Mouse (Mus musculus): ENCODE data around the gene Tspan15. TPM values are rescaled to one million over a fixed set of nuclear protein-coding genes. Genes with fewer than 3 reads are reported as not detected.

Tspan15 gene
- polyA plus RNA-seq, 1 experiment from 2014 or later, result 23.2 TPM

DNA sequence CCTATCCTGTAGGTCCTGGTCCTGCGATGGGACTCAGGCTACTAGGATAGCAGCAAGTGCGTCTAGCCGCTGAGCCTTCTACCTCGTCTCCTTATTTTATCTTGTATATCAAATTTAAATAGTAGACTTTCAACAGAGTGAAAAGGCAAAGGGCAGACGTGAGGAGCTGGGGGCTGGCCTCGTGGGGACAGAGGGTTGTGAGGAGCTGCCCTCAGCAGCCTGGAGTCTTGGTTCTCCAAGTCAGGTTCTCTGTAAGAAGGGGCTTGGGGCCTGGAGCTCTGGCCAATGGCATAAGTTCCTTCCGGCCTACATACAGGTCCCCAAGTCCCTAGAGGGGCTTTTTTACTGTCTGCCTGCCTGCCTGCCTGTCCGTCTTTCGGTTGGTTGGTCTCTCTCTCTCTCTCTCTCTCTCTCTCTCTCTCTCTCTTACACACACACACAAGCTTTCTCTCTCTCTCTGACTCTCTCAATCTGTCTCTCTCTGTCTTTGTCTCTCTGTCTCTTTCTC is 57.1 kb downstream of the Tspan15 start:
- H3K4me1 ChIP-seq (ENCODE audit: control insufficient read depth, insufficient read depth, low read length), result peaks cover 11% of the 10 kb centered on the region
- H3K4me3 ChIP-seq (ENCODE audit: low read depth, low read length), result no peak overlapping the region
- H3K27ac ChIP-seq (ENCODE audit: low read length), result no peak overlapping the region
- no peak for ATAC-seq
- no peaks in the 10 kb centered on the region for H3K36me3 ChIP-seq (ENCODE audit: control insufficient read depth, insufficient read depth, low read length)
- H3K27me3 ChIP-seq (ENCODE audit: control insufficient read depth, insufficient read depth, low read depth, low read length), result peaks cover 7% of the 10 kb centered on the region; the same call in 1 of the 2 replicates
- peaks cover 6% of the 10 kb centered on the region; the same call in 1 of the 2 replicates for H3K9me3 ChIP-seq (replicated peaks; ENCODE audit: control insufficient read depth, low read length, poor library complexity, severe bottlenecking)
- H3K4me2 ChIP-seq (ENCODE audit: low read length), result no peak overlapping the region
- no peak overlapping the region for H3K9ac ChIP-seq (ENCODE audit: low read depth, low read length)
- WGBS, result 15% methylated on average over 9 of the region's 9 CpGs

DNA sequence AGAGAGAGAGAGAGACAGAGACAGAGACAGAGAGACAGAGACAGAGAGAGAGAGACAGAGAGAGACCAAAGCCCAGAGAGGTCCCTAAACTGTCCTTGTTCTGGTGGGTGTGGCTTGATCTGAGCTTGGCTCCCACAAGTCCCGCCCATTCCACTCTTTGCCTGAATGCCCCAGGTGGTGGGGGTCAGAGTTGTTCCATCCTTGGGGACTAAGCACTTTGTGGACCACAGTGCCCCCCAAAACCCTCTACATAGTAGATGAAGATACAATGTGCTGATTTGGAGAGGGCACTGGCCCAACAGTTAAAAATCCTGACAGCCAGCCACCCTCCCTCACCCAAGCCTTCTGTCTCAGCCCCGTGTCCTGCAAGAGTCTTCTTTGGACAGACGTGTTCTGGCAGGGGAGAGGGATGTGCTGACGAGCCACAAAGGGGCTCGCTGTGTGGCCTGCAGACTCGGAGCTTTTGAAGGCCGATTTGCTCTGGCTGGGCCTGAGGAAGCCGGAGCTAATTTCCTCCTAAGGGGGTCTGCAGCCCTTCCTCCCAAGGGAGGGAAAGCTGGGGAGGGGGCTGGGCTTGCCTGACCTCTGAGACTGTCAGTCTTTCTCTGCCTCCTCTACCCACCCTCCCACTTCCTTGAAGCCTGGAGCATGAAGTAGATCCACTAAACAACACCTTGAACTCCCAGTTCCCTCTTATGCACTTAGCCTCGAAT is 58.1 kb downstream of the Tspan15 start:
- no peak; the same call in 1 of the 2 replicates for ATAC-seq
- Histone ChIP-seq H3K4me2 (ENCODE audit: low read length) (no peak overlapping the region), H3K36me3 (ENCODE audit: control insufficient read depth, insufficient read depth, low read length) (no peaks in the 10 kb centered on the region), H3K27ac (ENCODE audit: low read length) (no peak overlapping the region), H3K9ac (ENCODE audit: low read depth, low read length) (no peak overlapping the region), H3K4me3 (ENCODE audit: low read depth, low read length) (no peak overlapping the region), H3K9me3 (replicated peaks; ENCODE audit: control insufficient read depth, low read length, poor library complexity, severe bottlenecking) (0 out of 2 replicates have a peak, but pooled peaks cover 6% of the 10 kb centered on the region), H3K4me1 (ENCODE audit: control insufficient read depth, insufficient read depth, low read length) (peaks cover 11% of the 10 kb centered on the region), H3K27me3 (ENCODE audit: control insufficient read depth, insufficient read depth, low read depth, low read length) (peaks cover 7% of the 10 kb centered on the region; the same call in 1 of the 2 replicates)
- 5% methylated on average over 9 of the region's 9 CpGs for WGBS

GRCm38 (mm10) chr10:62162410-62162809 is 68.6 kb downstream of the Tspan15 start:
- H3K9me3 ChIP-seq (replicated peaks; ENCODE audit: control insufficient read depth, low read length, poor library complexity, severe bottlenecking), result 0 out of 2 replicates have a peak, but pooled peaks cover 2% of the 10 kb centered on the region

GRCm38 (mm10) chr10:62149929-62150328 is 81.1 kb downstream of the Tspan15 start:
- H3K9me3 ChIP-seq (replicated peaks; ENCODE audit: control insufficient read depth, low read length, poor library complexity, severe bottlenecking), result no peaks in the 10 kb centered on the region
- no peak for ATAC-seq
- 8% methylated on average over 7 of the region's 7 CpGs for WGBS
- no peak overlapping the region for H3K4me2 ChIP-seq (ENCODE audit: low read length)
- H3K36me3 ChIP-seq (ENCODE audit: control insufficient read depth, insufficient read depth, low read length), result no peaks in the 10 kb centered on the region
- H3K27me3 ChIP-seq (ENCODE audit: control insufficient read depth, insufficient read depth, low read depth, low read length), result no peaks in the 10 kb centered on the region; the same call in 1 of the 2 replicates
- no peak overlapping the region for H3K27ac ChIP-seq (ENCODE audit: low read length)
- H3K4me3 ChIP-seq (ENCODE audit: low read depth, low read length), result no peak overlapping the region
- no peaks in the 10 kb centered on the region for H3K4me1 ChIP-seq (ENCODE audit: control insufficient read depth, insufficient read depth, low read length)
- H3K9ac ChIP-seq (ENCODE audit: low read depth, low read length), result no peak overlapping the region

More at GRCm38 (mm10) chr10:62162410-62162809, 68.6 kb downstream of the Tspan15 start:
- no peaks in the 10 kb centered on the region; the same call in 1 of the 2 replicates for H3K27me3 ChIP-seq (ENCODE audit: control insufficient read depth, insufficient read depth, low read depth, low read length)
- H3K4me1 ChIP-seq (ENCODE audit: control insufficient read depth, insufficient read depth, low read length), result no peaks in the 10 kb centered on the region
- no peak overlapping the region for H3K4me2 ChIP-seq (ENCODE audit: low read length)
- ATAC-seq, result no peak
- no peak overlapping the region for H3K27ac ChIP-seq (ENCODE audit: low read length)
- H3K36me3 ChIP-seq (ENCODE audit: control insufficient read depth, insufficient read depth, low read length), result no peaks in the 10 kb centered on the region
- no peak overlapping the region for H3K9ac ChIP-seq (ENCODE audit: low read depth, low read length)
- 55% methylated on average over 10 of the region's 10 CpGs for WGBS
- H3K4me3 ChIP-seq (ENCODE audit: low read depth, low read length), result no peak overlapping the region

GRCm38 (mm10) chr10:62147466-62148248 is 83.4 kb downstream of the Tspan15 start:
- Histone ChIP-seq H3K4me2 (ENCODE audit: low read length) (no peak overlapping the region), H3K4me3 (ENCODE audit: low read depth, low read length) (no peak overlapping the region), H3K4me1 (ENCODE audit: control insufficient read depth, insufficient read depth, low read length) (no peaks in the 10 kb centered on the region), H3K27me3 (ENCODE audit: control insufficient read depth, insufficient read depth, low read depth, low read length) (no peaks in the 10 kb centered on the region; the same call in 1 of the 2 replicates), H3K27ac (ENCODE audit: low read length) (no peak overlapping the region), H3K36me3 (ENCODE audit: control insufficient read depth, insufficient read depth, low read length) (no peaks in the 10 kb centered on the region), H3K9ac (ENCODE audit: low read depth, low read length) (no peak overlapping the region), H3K9me3 (replicated peaks; ENCODE audit: control insufficient read depth, low read length, poor library complexity, severe bottlenecking) (no peaks in the 10 kb centered on the region)
- ATAC-seq, result no peak
- 50% methylated on average over 12 of the region's 12 CpGs for WGBS

GRCm38 (mm10) chr10:62145957-62146356 is 85.1 kb downstream of the Tspan15 start:
- H3K27me3 ChIP-seq (ENCODE audit: control insufficient read depth, insufficient read depth, low read depth, low read length), result no peaks in the 10 kb centered on the region; the same call in 1 of the 2 replicates
- no peaks in the 10 kb centered on the region for H3K36me3 ChIP-seq (ENCODE audit: control insufficient read depth, insufficient read depth, low read length)
- ATAC-seq, result no peak
- no peak overlapping the region for H3K9ac ChIP-seq (ENCODE audit: low read depth, low read length)
- no peak overlapping the region for H3K4me3 ChIP-seq (ENCODE audit: low read depth, low read length)
- no peak overlapping the region for H3K4me2 ChIP-seq (ENCODE audit: low read length)
- 51% methylated on average over 5 of the region's 5 CpGs for WGBS
- H3K4me1 ChIP-seq (ENCODE audit: control insufficient read depth, insufficient read depth, low read length), result no peaks in the 10 kb centered on the region
- H3K27ac ChIP-seq (ENCODE audit: low read length), result no peak overlapping the region
- H3K9me3 ChIP-seq (replicated peaks; ENCODE audit: control insufficient read depth, low read length, poor library complexity, severe bottlenecking), result no peaks in the 10 kb centered on the region

DNA sequence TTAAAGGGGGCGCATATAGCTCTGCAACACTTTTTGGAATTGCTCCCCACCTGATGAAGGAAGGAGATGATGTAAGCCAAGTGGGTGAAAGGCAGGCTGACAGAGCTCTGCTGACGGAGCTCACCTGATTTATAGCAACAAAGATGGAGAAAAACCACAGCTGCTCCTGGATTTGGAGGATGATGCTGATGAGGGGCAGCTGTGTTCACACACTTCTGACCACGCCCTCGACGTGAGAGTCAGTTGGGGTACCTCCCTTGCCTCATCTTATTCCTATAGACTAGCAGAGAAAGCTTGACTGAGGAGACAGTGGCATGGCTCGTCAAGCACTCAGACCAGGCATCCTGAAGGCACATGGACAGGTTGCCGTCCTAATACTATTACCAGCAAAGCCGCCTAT is 87.2 kb downstream of the Tspan15 start, which contains the start of gene Fam241b:
TSS of gene Fam241b (minus strand) at position 101 of the 400 bp plus-strand sequence.
- no peak within 1 kb of the TSS for H3K4me3 ChIP-seq (ENCODE audit: low read depth, low read length)
- no peaks in the 10 kb centered on the region for H3K4me1 ChIP-seq (ENCODE audit: control insufficient read depth, insufficient read depth, low read length)
- H3K4me2 ChIP-seq (ENCODE audit: low read length), result no peak within 1 kb of the TSS
- H3K27ac ChIP-seq (ENCODE audit: low read length), result no peak within 1 kb of the TSS
- ATAC-seq, result no peak
- H3K36me3 ChIP-seq (ENCODE audit: control insufficient read depth, insufficient read depth, low read length), result no peaks in the 10 kb centered on the region
- H3K9me3 ChIP-seq (replicated peaks; ENCODE audit: control insufficient read depth, low read length, poor library complexity, severe bottlenecking), result no peaks in the 10 kb centered on the region
- WGBS, result 68% methylated on average over 8 of the region's 8 CpGs
- no peak within 1 kb of the TSS for H3K9ac ChIP-seq (ENCODE audit: low read depth, low read length)
- H3K27me3 ChIP-seq (ENCODE audit: control insufficient read depth, insufficient read depth, low read depth, low read length), result peaks cover 3% of the 10 kb centered on the region; the same call in 1 of the 2 replicates

GRCm38 (mm10) chr10:62138040-62138439 is 93.0 kb downstream of the Tspan15 start:
- 21% methylated on average over 3 of the region's 3 CpGs for WGBS
- H3K9me3 ChIP-seq (replicated peaks; ENCODE audit: control insufficient read depth, low read length, poor library complexity, severe bottlenecking), result no peaks in the 10 kb centered on the region
- no peak overlapping the region for H3K27ac ChIP-seq (ENCODE audit: low read length)
- peaks cover 10% of the 10 kb centered on the region; the same call in 1 of the 2 replicates for H3K4me1 ChIP-seq (ENCODE audit: control insufficient read depth, insufficient read depth, low read length)
- no peak for ATAC-seq
- H3K4me3 ChIP-seq (ENCODE audit: low read depth, low read length), result no peak overlapping the region
- H3K27me3 ChIP-seq (ENCODE audit: control insufficient read depth, insufficient read depth, low read depth, low read length), result peaks cover 46% of the 10 kb centered on the region
- no peak overlapping the region for H3K4me2 ChIP-seq (ENCODE audit: low read length)
- no peaks in the 10 kb centered on the region for H3K36me3 ChIP-seq (ENCODE audit: control insufficient read depth, insufficient read depth, low read length)
- no peak overlapping the region for H3K9ac ChIP-seq (ENCODE audit: low read depth, low read length)

Data from midbrain, embryonic 16.5 days (tissue).